Mouse (Mus musculus): Measurements from ENCODE around the gene Rit1. TPM values are rescaled to one million over a fixed set of nuclear protein-coding genes. Genes with fewer than 3 reads are reported as not detected.
A peak's percentile ranks its signal among the peaks of the same experiment; 100 is the strongest.

The Rit1 gene
- total RNA-seq (2014; rRNA removed) (58.2 and 61.2 TPM in 2 replicates), polyA plus RNA-seq (2015; fragmentation: Nextera tagmentation; extraction: Ambion mirVana) (54.9 and 62.3 TPM in 2 replicates)

DNA sequence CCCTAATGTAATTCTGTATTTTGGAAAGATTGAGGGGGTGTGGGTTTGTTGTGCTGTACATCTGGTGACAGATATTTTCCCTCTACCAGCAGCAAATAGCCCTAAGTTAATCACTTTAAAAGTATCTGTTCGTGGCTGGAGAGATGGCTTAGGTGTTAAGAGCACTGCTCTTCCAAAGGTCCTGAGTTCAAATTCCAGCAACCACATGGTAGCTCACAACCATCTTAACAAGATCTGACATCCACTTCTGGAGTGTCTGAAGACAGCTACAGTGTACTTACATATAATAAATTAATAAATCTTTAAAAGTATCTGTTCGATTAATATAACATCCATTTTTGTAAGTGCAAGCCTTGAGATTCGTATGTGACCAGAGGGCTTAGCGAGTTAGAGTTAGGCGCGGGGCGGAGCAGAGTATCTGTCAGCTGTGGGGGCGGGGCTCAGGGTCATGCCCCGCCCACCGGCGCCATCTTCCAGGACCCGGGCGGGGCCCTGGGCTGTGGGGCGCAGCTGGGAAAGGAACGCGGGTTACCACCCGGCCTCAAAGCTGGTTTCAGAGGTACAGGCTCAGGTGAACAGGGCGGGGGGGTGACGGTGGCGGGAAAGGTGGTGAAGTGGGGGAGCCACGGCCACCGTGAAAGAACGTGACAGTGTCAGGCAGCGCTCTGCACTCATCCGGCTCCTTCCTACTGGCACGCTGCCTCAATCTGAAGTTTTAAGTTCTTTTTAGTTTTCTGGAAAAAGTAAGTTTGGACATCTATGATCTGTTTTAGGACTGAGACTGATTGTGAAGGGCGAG lies at the start of gene Rit1:
Gene Rit1 (plus strand): TSS at position 440 of the 799 bp plus-strand sequence.
- no peaks in the 10 kb centered on the region for H3K27me3 ChIP-seq (ENCODE audit: insufficient read depth, low read length)
- TF ChIP-seq CTCF (IDR thresholded peaks at IDR 0.05; ENCODE audit: low read depth) = no peak
- peaks cover 10% of the 10 kb centered on the region; the same call in 1 of the 2 replicates for H3K4me1 ChIP-seq (ENCODE audit: insufficient read depth)
- H3K9me3 ChIP-seq (ENCODE audit: low read length) = no peaks in the 10 kb centered on the region
- peak within 1 kb of the TSS; percentile 68 for H3K4me3 ChIP-seq (ENCODE audit: low read depth, low read length)
- H3K27ac ChIP-seq (ENCODE audit: low read depth, low read length) = no peak within 1 kb of the TSS; the same call in 1 of the 2 replicates
- WGBS = 4% methylated on average over 27 of the region's 27 CpGs
- ATAC-seq (peak; percentile 97), DNase-seq (peak; percentile 87)
- H3K9ac ChIP-seq = peak within 1 kb of the TSS; percentile 55
- H3K36me3 ChIP-seq (ENCODE audit: insufficient read depth) = peaks cover 33% of the 10 kb centered on the region
- peak within 1 kb of the TSS; percentile 77 for H3K4me2 ChIP-seq (ENCODE audit: low read depth)

DNA sequence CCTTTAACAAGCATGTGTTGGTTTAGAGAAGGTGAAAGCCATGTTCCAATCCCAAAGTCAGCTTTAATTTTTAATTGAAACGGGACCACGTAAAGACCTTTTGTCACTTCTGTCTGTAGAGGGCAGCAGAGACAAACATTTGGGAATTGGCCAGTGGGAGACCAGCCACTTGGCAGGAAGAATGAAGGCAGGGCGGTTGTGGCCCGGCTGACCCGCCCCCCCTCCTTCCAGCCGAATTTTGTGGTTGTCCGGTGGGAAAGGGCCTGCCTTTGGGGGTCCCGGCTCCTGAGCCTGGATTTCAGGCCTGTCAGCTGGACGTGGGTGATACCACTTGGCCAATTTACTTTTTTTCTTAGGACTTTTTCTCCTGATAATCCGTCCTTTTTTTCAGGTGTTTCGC lies 39.2 kb upstream of the Rit1 start:
- Histone ChIP-seq H3K27ac (ENCODE audit: low read depth, low read length) (no peak overlapping the region), H3K4me3 (ENCODE audit: low read depth, low read length) (no peak overlapping the region), H3K9me3 (ENCODE audit: low read length) (no peaks in the 10 kb centered on the region), H3K4me2 (ENCODE audit: low read depth) (peak overlapping the region; percentile 45), H3K4me1 (ENCODE audit: insufficient read depth) (no peaks in the 10 kb centered on the region), H3K9ac (no peak overlapping the region), H3K36me3 (ENCODE audit: insufficient read depth) (no peaks in the 10 kb centered on the region), H3K27me3 (ENCODE audit: insufficient read depth, low read length) (no peaks in the 10 kb centered on the region)
- WGBS = 6% methylated on average over 11 of the region's 11 CpGs
- peak; percentile 74 for TF ChIP-seq CTCF (IDR thresholded peaks at IDR 0.05; ENCODE audit: low read depth)
- DNase-seq = peak; percentile 85
- no peak for ATAC-seq

DNA sequence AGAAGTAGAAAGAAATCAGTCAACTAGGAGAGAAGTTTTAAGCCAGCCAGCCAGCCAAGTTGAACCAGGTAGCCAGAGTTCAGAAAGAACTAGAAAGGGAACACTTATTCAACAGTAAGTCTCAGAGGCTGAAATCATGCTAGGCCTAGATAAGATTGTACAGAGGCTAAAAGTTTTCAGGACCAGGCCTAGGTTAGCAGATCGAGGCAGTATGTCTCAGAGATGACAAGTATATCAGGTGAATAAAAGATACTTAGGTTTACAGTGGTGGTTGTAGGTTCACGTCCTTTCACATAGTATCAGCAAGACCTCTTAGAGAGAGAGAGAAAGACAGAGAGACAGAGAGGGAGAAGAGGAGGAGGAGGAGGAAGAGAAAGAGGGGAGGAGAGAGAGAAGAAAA lies 32.8 kb upstream of the Rit1 start:
- no peaks in the 10 kb centered on the region for H3K9me3 ChIP-seq (ENCODE audit: low read length)

DNA sequence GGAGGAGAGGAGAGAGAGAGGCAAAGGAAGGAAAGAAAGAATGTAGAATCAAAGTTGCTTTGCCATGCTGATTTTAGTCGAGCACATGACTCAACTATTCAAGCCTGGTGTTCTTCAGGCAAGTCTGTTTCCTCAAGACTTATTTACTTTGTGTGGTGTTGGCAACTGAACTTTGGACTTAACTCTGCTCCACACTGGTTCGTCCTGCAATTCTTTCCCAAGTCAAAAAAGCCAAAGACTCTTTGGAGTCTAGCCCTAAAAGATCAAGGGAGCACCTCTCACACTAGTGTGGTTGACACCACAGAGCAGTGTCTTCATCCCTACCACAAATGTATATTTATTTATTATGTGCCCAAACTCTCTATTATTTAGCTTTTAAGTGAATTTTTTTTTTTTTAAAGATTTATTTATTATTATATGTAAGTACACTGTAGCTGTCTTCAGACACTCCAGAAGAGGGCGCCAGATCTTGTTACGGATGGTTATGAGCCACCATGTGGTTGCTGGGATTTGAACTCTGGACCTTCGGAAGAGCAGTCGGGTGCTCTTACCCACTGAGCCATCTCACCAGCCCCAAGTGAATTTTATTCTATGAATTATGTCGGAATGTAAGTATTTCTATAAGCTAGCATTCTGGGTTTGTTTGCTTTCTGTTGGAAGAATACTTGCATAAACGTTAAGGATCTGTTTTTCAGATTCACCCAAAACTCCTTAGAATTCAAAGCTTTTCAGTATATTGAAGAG lies 32.2 kb upstream of the Rit1 start:
- no peak overlapping the region for H3K9ac ChIP-seq

More for the DNA sequence above, 32.8 kb upstream of the Rit1 start:
- Histone ChIP-seq H3K27me3 (ENCODE audit: insufficient read depth, low read length) (no peaks in the 10 kb centered on the region), H3K4me3 (ENCODE audit: low read depth, low read length) (no peak overlapping the region), H3K4me2 (ENCODE audit: low read depth) (no peak overlapping the region), H3K9ac (no peak overlapping the region), H3K27ac (ENCODE audit: low read depth, low read length) (no peak overlapping the region), H3K36me3 (ENCODE audit: insufficient read depth) (peaks cover 7% of the 10 kb centered on the region; the same call in 1 of the 2 replicates), H3K4me1 (ENCODE audit: insufficient read depth) (0 out of 2 replicates have a peak, but pooled peaks cover 6% of the 10 kb centered on the region)
- WGBS = 94% methylated on average over 2 of the region's 2 CpGs
- ATAC-seq (no peak), DNase-seq (no peak)
- TF ChIP-seq CTCF (IDR thresholded peaks at IDR 0.05; ENCODE audit: low read depth) = no peak

DNA sequence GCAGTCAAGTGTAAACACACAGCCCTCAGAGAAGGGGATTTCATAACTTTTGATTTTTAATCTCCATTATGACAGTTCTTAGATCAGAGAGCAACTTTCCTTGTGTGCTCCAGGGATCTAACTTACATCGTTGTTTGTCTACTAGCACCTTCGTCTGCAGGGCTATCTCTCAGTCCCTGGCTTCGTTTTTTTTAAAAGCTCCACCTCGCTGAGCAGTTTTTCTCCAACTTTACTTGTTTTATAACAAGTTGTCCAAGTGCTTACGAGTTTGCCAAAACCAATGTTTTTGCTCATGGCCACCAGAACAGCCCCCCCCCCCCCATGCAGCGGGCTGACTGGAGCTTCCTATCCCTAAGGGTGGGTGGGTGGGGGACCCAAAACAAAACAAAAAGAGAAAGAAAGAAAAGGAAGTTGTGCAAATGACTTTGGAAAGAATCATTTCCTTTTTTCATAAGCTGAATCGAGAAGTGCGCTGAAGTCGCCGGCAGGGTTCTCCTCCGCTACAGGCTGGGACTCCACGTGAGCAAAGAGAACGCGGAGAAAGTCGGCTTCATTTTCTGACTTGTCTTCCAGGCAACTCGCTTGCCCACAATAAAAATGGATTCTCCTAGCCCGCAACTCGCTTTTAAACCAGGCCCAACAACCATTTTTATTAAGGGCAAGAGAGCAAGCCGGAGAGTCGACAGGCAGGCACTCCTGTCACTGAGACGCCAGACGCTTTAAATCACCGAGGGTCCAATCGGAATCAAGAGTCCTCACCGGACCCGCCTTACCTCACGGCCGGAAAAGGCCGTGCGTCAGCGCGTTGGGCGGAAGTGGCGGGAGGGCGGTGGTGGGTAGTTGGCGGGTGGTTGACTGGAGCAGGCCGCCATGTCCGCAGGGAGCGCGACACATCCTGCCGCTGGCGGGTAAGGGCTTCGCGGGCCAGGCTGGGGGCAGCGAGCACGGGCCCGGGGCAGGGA lies 31.4 kb upstream of the Rit1 start, which contains the start of gene Khdc4:
Gene Khdc4 (plus strand): TSS at position 824 of the 962 bp plus-strand sequence.
- H3K9ac ChIP-seq = peak within 1 kb of the TSS; percentile 98
- ATAC-seq (peak; percentile 99), DNase-seq (peak; percentile 98)
- H3K27ac ChIP-seq (ENCODE audit: low read depth, low read length) = peak within 1 kb of the TSS; percentile 99
- no peak; the same call in 1 of the 2 replicates for TF ChIP-seq CTCF (IDR thresholded peaks at IDR 0.05; ENCODE audit: low read depth)
- WGBS = under 1% methylated on average over 47 of the region's 47 CpGs
- H3K4me2 ChIP-seq (ENCODE audit: low read depth) = peak within 1 kb of the TSS; percentile 77
- H3K4me1 ChIP-seq (ENCODE audit: insufficient read depth) = 0 out of 2 replicates have a peak, but pooled peaks cover 6% of the 10 kb centered on the region
- H3K36me3 ChIP-seq (ENCODE audit: insufficient read depth) = peaks cover 15% of the 10 kb centered on the region
- H3K4me3 ChIP-seq (ENCODE audit: low read depth, low read length) = peak within 1 kb of the TSS; percentile 96
- H3K9me3 ChIP-seq (ENCODE audit: low read length) = no peaks in the 10 kb centered on the region
- H3K27me3 ChIP-seq (ENCODE audit: insufficient read depth, low read length) = no peaks in the 10 kb centered on the region

More for the DNA sequence above, 32.2 kb upstream of the Rit1 start:
- peak overlapping the region; percentile 52 for H3K4me2 ChIP-seq (ENCODE audit: low read depth)
- H3K4me1 ChIP-seq (ENCODE audit: insufficient read depth) = 0 out of 2 replicates have a peak, but pooled peaks cover 6% of the 10 kb centered on the region
- 71% methylated on average over 6 of the region's 8 CpGs for WGBS
- H3K27ac ChIP-seq (ENCODE audit: low read depth, low read length) = no peak overlapping the region; the same call in 1 of the 2 replicates
- no peaks in the 10 kb centered on the region for H3K9me3 ChIP-seq (ENCODE audit: low read length)
- H3K36me3 ChIP-seq (ENCODE audit: insufficient read depth) = peaks cover 10% of the 10 kb centered on the region; the same call in 1 of the 2 replicates
- TF ChIP-seq CTCF (IDR thresholded peaks at IDR 0.05; ENCODE audit: low read depth) = no peak; the same call in 1 of the 2 replicates
- DNase-seq (no peak), ATAC-seq (no peak)
- no peaks in the 10 kb centered on the region for H3K27me3 ChIP-seq (ENCODE audit: insufficient read depth, low read length)
- H3K4me3 ChIP-seq (ENCODE audit: low read depth, low read length) = peak overlapping the region; percentile 96

DNA sequence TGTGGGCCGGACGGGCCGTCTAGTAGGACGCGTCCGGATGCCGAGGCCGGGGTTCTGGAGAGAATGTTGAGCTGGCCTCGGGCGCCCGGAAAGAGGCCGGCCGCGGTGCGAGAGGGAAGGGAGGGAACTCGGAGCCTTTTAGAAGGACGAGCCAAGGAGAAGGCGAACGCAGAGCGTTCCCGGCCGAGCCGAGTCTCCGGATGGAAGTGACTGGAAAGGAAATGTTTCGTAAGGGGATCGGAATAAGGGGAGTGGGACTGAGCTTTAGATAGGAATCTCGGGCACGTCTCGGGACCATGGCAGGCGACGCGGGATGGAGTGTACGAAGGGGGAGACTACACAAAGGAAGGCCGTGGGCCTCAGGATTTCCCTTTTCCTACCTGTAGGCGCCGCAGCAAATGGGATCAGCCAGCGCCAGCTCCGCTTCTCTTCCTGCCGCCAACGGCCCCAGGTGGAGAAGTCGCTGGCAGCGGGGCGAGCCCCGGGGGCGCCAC lies 30.6 kb upstream of the Rit1 start:
- H3K27me3 ChIP-seq (ENCODE audit: insufficient read depth, low read length) = no peaks in the 10 kb centered on the region
- ATAC-seq (peak; percentile 69), DNase-seq (peak; percentile 80)
- H3K4me1 ChIP-seq (ENCODE audit: insufficient read depth) = 0 out of 2 replicates have a peak, but pooled peaks cover 6% of the 10 kb centered on the region
- H3K4me2 ChIP-seq (ENCODE audit: low read depth) = peak overlapping the region; percentile 77
- peak overlapping the region; percentile 96 for H3K4me3 ChIP-seq (ENCODE audit: low read depth, low read length)
- no peaks in the 10 kb centered on the region for H3K9me3 ChIP-seq (ENCODE audit: low read length)
- peaks cover 22% of the 10 kb centered on the region for H3K36me3 ChIP-seq (ENCODE audit: insufficient read depth)
- peak overlapping the region; percentile 98 for H3K9ac ChIP-seq
- peak; percentile 49 for TF ChIP-seq CTCF (IDR thresholded peaks at IDR 0.05; ENCODE audit: low read depth)
- H3K27ac ChIP-seq (ENCODE audit: low read depth, low read length) = peak overlapping the region; percentile 99
- 1% methylated on average over 43 of the region's 45 CpGs for WGBS
